Mouse (Mus musculus): ENCODE results near the gene Metrnl. TPM values are rescaled to one million over a fixed set of nuclear protein-coding genes. Genes with fewer than 3 reads are reported as not detected.

Gene Metrnl
- polyA plus RNA-seq, 1 experiment from 2014 or later, result 35.4 TPM

GRCm38 (mm10) chr11:121679581-121679980 is 21.8 kb upstream of the Metrnl start:
- H3K9me3 ChIP-seq (replicated peaks; ENCODE audit: low read length), result no peaks in the 10 kb centered on the region
- H3K36me3 ChIP-seq (ENCODE audit: insufficient read depth, low read length), result no peaks in the 10 kb centered on the region
- H3K4me2 ChIP-seq (ENCODE audit: low read length), result no peak overlapping the region
- DNase-seq (ENCODE audit: low spot score) (no peak), ATAC-seq (replicated peaks; ENCODE audit: low FRiP score, low read depth) (no peak)
- no peak overlapping the region for H3K27ac ChIP-seq
- no peak for TF ChIP-seq CTCF (IDR thresholded peaks at IDR 0.05; ENCODE audit: low read depth)
- 71% methylated on average over 2 of the region's 2 CpGs for WGBS
- 0 out of 2 replicates have a peak, but pooled peaks cover 6% of the 10 kb centered on the region for H3K4me1 ChIP-seq (replicated peaks; ENCODE audit: insufficient read depth, low read length)
- H3K4me3 ChIP-seq (replicated peaks; ENCODE audit: low read depth, low read length), result no peak overlapping the region
- H3K9ac ChIP-seq (ENCODE audit: low read depth, low read length), result no peak overlapping the region
- H3K27me3 ChIP-seq (ENCODE audit: insufficient read depth, low read length), result no peaks in the 10 kb centered on the region

- DNase-seq (ENCODE audit: low spot score) (peak; percentile 34), ATAC-seq (replicated peaks; ENCODE audit: low FRiP score, low read depth) (no peak)
- 0 out of 2 replicates have a peak, but pooled peaks cover 8% of the 10 kb centered on the region for H3K4me1 ChIP-seq (replicated peaks; ENCODE audit: insufficient read depth, low read length)
- H3K9me3 ChIP-seq (replicated peaks; ENCODE audit: low read length), result no peaks in the 10 kb centered on the region
- no peak overlapping the region for H3K9ac ChIP-seq (ENCODE audit: low read depth, low read length)
- no peak overlapping the region for H3K27ac ChIP-seq
- 64% methylated on average over 5 of the region's 5 CpGs for WGBS
- H3K4me3 ChIP-seq (replicated peaks; ENCODE audit: low read depth, low read length), result no peak overlapping the region
- no peaks in the 10 kb centered on the region for H3K36me3 ChIP-seq (ENCODE audit: insufficient read depth, low read length)
- peak; percentile 57 for TF ChIP-seq CTCF (IDR thresholded peaks at IDR 0.05; ENCODE audit: low read depth)
- no peak overlapping the region for H3K4me2 ChIP-seq (ENCODE audit: low read length)
- no peaks in the 10 kb centered on the region for H3K27me3 ChIP-seq (ENCODE audit: insufficient read depth, low read length)
These were observed 20.6 kb upstream of the Metrnl start for GRCm38 (mm10) chr11:121680750-121681149.

GRCm38 (mm10) chr11:121683243-121683642 is 18.1 kb upstream of the Metrnl start:
- Histone ChIP-seq H3K9ac (ENCODE audit: low read depth, low read length) (no peak overlapping the region), H3K27me3 (ENCODE audit: insufficient read depth, low read length) (no peaks in the 10 kb centered on the region), H3K4me3 (replicated peaks; ENCODE audit: low read depth, low read length) (no peak overlapping the region), H3K9me3 (replicated peaks; ENCODE audit: low read length) (no peaks in the 10 kb centered on the region), H3K4me1 (replicated peaks; ENCODE audit: insufficient read depth, low read length) (peaks cover 19% of the 10 kb centered on the region; the same call in 1 of the 2 replicates), H3K27ac (no peak overlapping the region), H3K4me2 (ENCODE audit: low read length) (no peak overlapping the region), H3K36me3 (ENCODE audit: insufficient read depth, low read length) (no peaks in the 10 kb centered on the region)
- no peak for TF ChIP-seq CTCF (IDR thresholded peaks at IDR 0.05; ENCODE audit: low read depth)
- DNase-seq (ENCODE audit: low spot score) (no peak), ATAC-seq (replicated peaks; ENCODE audit: low FRiP score, low read depth) (no peak)
- 40% methylated on average over 3 of the region's 3 CpGs for WGBS

GRCm38 (mm10) chr11:121685491-121686001 is 15.8 kb upstream of the Metrnl start:
- H3K36me3 ChIP-seq (ENCODE audit: insufficient read depth, low read length), result no peaks in the 10 kb centered on the region
- no peak; the same call in 1 of the 2 replicates for ATAC-seq (replicated peaks; ENCODE audit: low FRiP score, low read depth)
- TF ChIP-seq CTCF (IDR thresholded peaks at IDR 0.05; ENCODE audit: low read depth), result no peak
- no peaks in the 10 kb centered on the region for H3K27me3 ChIP-seq (ENCODE audit: insufficient read depth, low read length)
- peak; percentile 73 for DNase-seq (ENCODE audit: low spot score)
- peaks cover 19% of the 10 kb centered on the region; the same call in 1 of the 2 replicates for H3K4me1 ChIP-seq (replicated peaks; ENCODE audit: insufficient read depth, low read length)
- H3K9me3 ChIP-seq (replicated peaks; ENCODE audit: low read length), result no peaks in the 10 kb centered on the region
- 50% methylated on average over 6 of the region's 6 CpGs for WGBS
- no peak overlapping the region for H3K9ac ChIP-seq (ENCODE audit: low read depth, low read length)
- H3K27ac ChIP-seq, result peak overlapping the region; percentile 78
- H3K4me3 ChIP-seq (replicated peaks; ENCODE audit: low read depth, low read length), result no peak overlapping the region
- H3K4me2 ChIP-seq (ENCODE audit: low read length), result no peak overlapping the region

GRCm38 (mm10) chr11:121686091-121686490 is 15.3 kb upstream of the Metrnl start:
- DNase-seq (ENCODE audit: low spot score) (no peak), ATAC-seq (replicated peaks; ENCODE audit: low FRiP score, low read depth) (no peak)
- H3K4me2 ChIP-seq (ENCODE audit: low read length), result no peak overlapping the region
- H3K27me3 ChIP-seq (ENCODE audit: insufficient read depth, low read length), result no peaks in the 10 kb centered on the region
- 59% methylated on average over 4 of the region's 4 CpGs for WGBS
- H3K9ac ChIP-seq (ENCODE audit: low read depth, low read length), result no peak overlapping the region
- no peak overlapping the region for H3K4me3 ChIP-seq (replicated peaks; ENCODE audit: low read depth, low read length)
- no peak for TF ChIP-seq CTCF (IDR thresholded peaks at IDR 0.05; ENCODE audit: low read depth)
- peaks cover 19% of the 10 kb centered on the region; the same call in 1 of the 2 replicates for H3K4me1 ChIP-seq (replicated peaks; ENCODE audit: insufficient read depth, low read length)
- no peaks in the 10 kb centered on the region for H3K9me3 ChIP-seq (replicated peaks; ENCODE audit: low read length)
- peak overlapping the region; percentile 78 for H3K27ac ChIP-seq
- no peaks in the 10 kb centered on the region for H3K36me3 ChIP-seq (ENCODE audit: insufficient read depth, low read length)

- no peaks in the 10 kb centered on the region for H3K27me3 ChIP-seq (ENCODE audit: insufficient read depth, low read length)
- no peak for TF ChIP-seq CTCF (IDR thresholded peaks at IDR 0.05; ENCODE audit: low read depth)
- 39% methylated on average over 5 of the region's 5 CpGs for WGBS
- H3K4me1 ChIP-seq (replicated peaks; ENCODE audit: insufficient read depth, low read length), result peaks cover 19% of the 10 kb centered on the region; the same call in 1 of the 2 replicates
- ATAC-seq (replicated peaks; ENCODE audit: low FRiP score, low read depth), result no peak; the same call in 1 of the 2 replicates
- no peaks in the 10 kb centered on the region for H3K36me3 ChIP-seq (ENCODE audit: insufficient read depth, low read length)
- DNase-seq (ENCODE audit: low spot score), result peak; percentile 76
- H3K9ac ChIP-seq (ENCODE audit: low read depth, low read length), result no peak overlapping the region
- H3K4me3 ChIP-seq (replicated peaks; ENCODE audit: low read depth, low read length), result no peak overlapping the region
- H3K4me2 ChIP-seq (ENCODE audit: low read length), result no peak overlapping the region
- H3K27ac ChIP-seq, result peak overlapping the region; percentile 78
- no peaks in the 10 kb centered on the region for H3K9me3 ChIP-seq (replicated peaks; ENCODE audit: low read length)
These were observed 14.7 kb upstream of the Metrnl start for GRCm38 (mm10) chr11:121686674-121687073.

- no peak overlapping the region for H3K9ac ChIP-seq (ENCODE audit: low read depth, low read length)
- no peak overlapping the region for H3K4me3 ChIP-seq (replicated peaks; ENCODE audit: low read depth, low read length)
- TF ChIP-seq CTCF (IDR thresholded peaks at IDR 0.05; ENCODE audit: low read depth), result no peak
- H3K36me3 ChIP-seq (ENCODE audit: insufficient read depth, low read length), result no peaks in the 10 kb centered on the region
- ATAC-seq (replicated peaks; ENCODE audit: low FRiP score, low read depth), result no peak
- H3K27ac ChIP-seq, result no peak overlapping the region
- no peak overlapping the region for H3K4me2 ChIP-seq (ENCODE audit: low read length)
- WGBS, result 88% methylated on average over 2 of the region's 2 CpGs
- peaks cover 19% of the 10 kb centered on the region; the same call in 1 of the 2 replicates for H3K4me1 ChIP-seq (replicated peaks; ENCODE audit: insufficient read depth, low read length)
- no peaks in the 10 kb centered on the region for H3K9me3 ChIP-seq (replicated peaks; ENCODE audit: low read length)
- no peaks in the 10 kb centered on the region for H3K27me3 ChIP-seq (ENCODE audit: insufficient read depth, low read length)
- DNase-seq (ENCODE audit: low spot score), result no peak
These were observed 13.3 kb upstream of the Metrnl start for GRCm38 (mm10) chr11:121688024-121688423.

All from kidney, postnatal 0 days (tissue).